Mouse (Mus musculus) spleen, adult 12 weeks (tissue): Measurements from ENCODE around the gene Atp13a3.
"Not testable (repeated sequence)": the region's sequence is repeated elsewhere in the genome, so short reads cannot be mapped to it uniquely, and the experiment has no call there.

Experiments used
- DNase-seq: peaks from one replicate; pipeline ENCODE4 v3.0.0; 2022; ENCODE audit warnings: low spot score

Atp13a3 gene

GRCm38 (mm10) chr16:30412680-30413079 lies 6.9 kb upstream of the Atp13a3 start:
- no peak for DNase-seq

- no peak for DNase-seq
Observed at GRCm38 (mm10) chr16:30410914-30411313, 5.1 kb upstream of the Atp13a3 start.

GRCm38 (mm10) chr16:30407513-30407912 lies 1.7 kb upstream of the Atp13a3 start:
- DNase-seq = peak; percentile 34

GRCm38 (mm10) chr16:30403528-30403927 lies 2.2 kb downstream of the Atp13a3 start:
- DNase-seq = no peak

GRCm38 (mm10) chr16:30397127-30398057 lies 8.4 kb downstream of the Atp13a3 start:
- no peak for DNase-seq

GRCm38 (mm10) chr16:30395136-30395535 lies 10.6 kb downstream of the Atp13a3 start:
- DNase-seq = no peak

GRCm38 (mm10) chr16:30390650-30391340 lies 15.0 kb downstream of the Atp13a3 start:
- DNase-seq = no peak

GRCm38 (mm10) chr16:30389831-30390649 lies 15.7 kb downstream of the Atp13a3 start:
- DNase-seq = peak; percentile 32

- DNase-seq = peak; percentile 52
Observed at GRCm38 (mm10) chr16:30389210-30389684, 16.5 kb downstream of the Atp13a3 start.

GRCm38 (mm10) chr16:30388522-30389209 lies 17.1 kb downstream of the Atp13a3 start:
- DNase-seq = peak; percentile 84

GRCm38 (mm10) chr16:30387871-30388460 lies 17.8 kb downstream of the Atp13a3 start:
- peak; percentile 45 for DNase-seq

GRCm38 (mm10) chr16:30386911-30387439 lies 18.8 kb downstream of the Atp13a3 start:
- no peak for DNase-seq

- DNase-seq = no peak
Observed at GRCm38 (mm10) chr16:30385531-30385930, 20.2 kb downstream of the Atp13a3 start.

- DNase-seq = no peak
Observed at GRCm38 (mm10) chr16:30376237-30376636, 29.5 kb downstream of the Atp13a3 start.

GRCm38 (mm10) chr16:30374927-30375326 lies 30.8 kb downstream of the Atp13a3 start:
- no peak for DNase-seq

- DNase-seq = no peak
Observed at GRCm38 (mm10) chr16:30374266-30374665, 31.5 kb downstream of the Atp13a3 start.

- DNase-seq = not testable (repeated sequence)
Observed at GRCm38 (mm10) chr16:30373286-30373685, 32.5 kb downstream of the Atp13a3 start.

GRCm38 (mm10) chr16:30367395-30367794 lies 38.4 kb downstream of the Atp13a3 start:
- DNase-seq = no peak

GRCm38 (mm10) chr16:30364604-30365003 lies 41.2 kb downstream of the Atp13a3 start:
- DNase-seq = no peak

- DNase-seq = no peak
Observed at GRCm38 (mm10) chr16:30362528-30362927, 43.2 kb downstream of the Atp13a3 start.

- not testable (repeated sequence) for DNase-seq
Observed at GRCm38 (mm10) chr16:30353489-30353888, 52.3 kb downstream of the Atp13a3 start.
